In genomic region chr6:34899127-34899526, GRCm38 (mm10) we compare ENCODE assay signal across 18 mouse cellular contexts. TPM values are rescaled to one million over a fixed set of nuclear protein-coding genes. Genes with fewer than 3 reads are reported as not detected.
A peak's percentile ranks its signal among the peaks of the same experiment; 100 is the strongest.
DNase-seq lines count a peak whose midpoint lies in the region; ATAC-seq and TF ChIP-seq lines count a peak whose summit lies in the region.
"Had no signal": no experiment of that assay in that cellular context is flagged by ENCODE, and none has a peak within 500 bp of the region (broad histone marks: within the 10 kb centered on the region; RNA-seq: fewer than 3 reads in every experiment).

No protein-coding gene starts in this region.

- H3K9ac ChIP-seq in heart, embryonic 11.5 days (ENCODE audit: low read depth, low read length), result no peak overlapping the region
- no peak overlapping the region for H3K9ac ChIP-seq in limb, embryonic 13.5 days
- H3K9ac ChIP-seq in lung, postnatal 0 days (replicated peaks; ENCODE audit: low read depth), result no peak overlapping the region
- H3K9ac ChIP-seq: embryonic facial prominence, embryonic 13.5 days had no signal

- no peaks in the 10 kb centered on the region for H3K9me3 ChIP-seq in heart, embryonic 11.5 days (replicated peaks; ENCODE audit: control insufficient read depth, low read length)
- H3K9me3 ChIP-seq in limb, embryonic 13.5 days, result no peaks in the 10 kb centered on the region
- no peaks in the 10 kb centered on the region for H3K9me3 ChIP-seq in limb, embryonic 10.5 days (replicated peaks)
- no peaks in the 10 kb centered on the region for H3K9me3 ChIP-seq in lung, postnatal 0 days (ENCODE audit: low read length)
- H3K9me3 ChIP-seq: embryonic facial prominence, embryonic 13.5 days had no signal

- TF ChIP-seq CTCF in lung, postnatal 0 days (IDR thresholded peaks at IDR 0.05), result no peak

- no peak overlapping the region for H3K27ac ChIP-seq in heart, embryonic 11.5 days (ENCODE audit: low read depth, low read length)
- no peak overlapping the region for H3K27ac ChIP-seq in limb, embryonic 13.5 days
- H3K27ac ChIP-seq in limb, embryonic 10.5 days, result no peak overlapping the region
- H3K27ac ChIP-seq in lung, postnatal 0 days (ENCODE audit: low read length), result no peak overlapping the region
- H3K27ac ChIP-seq: embryonic facial prominence, embryonic 13.5 days had no signal

- H3K27me3 ChIP-seq in heart, embryonic 11.5 days (ENCODE audit: control insufficient read depth, insufficient read depth, low read length), result no peaks in the 10 kb centered on the region
- H3K27me3 ChIP-seq in limb, embryonic 13.5 days, result no peaks in the 10 kb centered on the region
- no peaks in the 10 kb centered on the region for H3K27me3 ChIP-seq in limb, embryonic 10.5 days (ENCODE audit: low read depth, poor library complexity, severe bottlenecking)
- H3K27me3 ChIP-seq in lung, postnatal 0 days (replicated peaks; ENCODE audit: insufficient read depth, low read length), result no peaks in the 10 kb centered on the region
- H3K27me3 ChIP-seq: embryonic facial prominence, embryonic 13.5 days had no signal

- H3K36me3 ChIP-seq in heart, embryonic 11.5 days (ENCODE audit: control insufficient read depth, insufficient read depth, low read length), result peaks cover 18% of the 10 kb centered on the region
- H3K36me3 ChIP-seq in limb, embryonic 13.5 days, result peaks cover 88% of the 10 kb centered on the region
- H3K36me3 ChIP-seq in limb, embryonic 10.5 days, result peaks cover 85% of the 10 kb centered on the region
- H3K36me3 ChIP-seq in lung, postnatal 0 days (ENCODE audit: insufficient read depth, low read length), result no peaks in the 10 kb centered on the region

- 63% methylated on average over 2 of the region's 2 CpGs for WGBS in heart, embryonic 11.5 days (ENCODE audit: insufficient replicate concordance)
- WGBS in limb, embryonic 13.5 days, result 89% methylated on average over 2 of the region's 2 CpGs
- WGBS in limb, embryonic 10.5 days, result 88% methylated on average over 2 of the region's 2 CpGs
- WGBS in lung, postnatal 0 days, result 72% methylated on average over 2 of the region's 2 CpGs

- H3K4me2 ChIP-seq in heart, embryonic 11.5 days, result no peak overlapping the region
- H3K4me2 ChIP-seq in limb, embryonic 13.5 days (replicated peaks), result no peak overlapping the region
- H3K4me2 ChIP-seq in lung, postnatal 0 days (replicated peaks; ENCODE audit: low read depth, low read length), result no peak overlapping the region
- H3K4me2 ChIP-seq: embryonic facial prominence, embryonic 13.5 days had no signal

- DNase-seq in heart, postnatal 4 days, result no peak
- DNase-seq in limb, embryonic 10.5 days (ENCODE audit: low spot score), result no peak
- peak; percentile 59 for DNase-seq in kidney, postnatal 10 days
- DNase-seq in lung, postnatal 36 days, result no peak
- DNase-seq in lung, postnatal 0 days (ENCODE audit: low spot score), result no peak
- DNase-seq: lung, adult 18-20 months; right cerebral cortex, postnatal 14 days had no signal

- no peak overlapping the region for H3K4me3 ChIP-seq in heart, embryonic 11.5 days (ENCODE audit: low read depth, low read length)
- H3K4me3 ChIP-seq in limb, embryonic 13.5 days, result no peak overlapping the region
- H3K4me3 ChIP-seq in limb, embryonic 10.5 days, result no peak overlapping the region
- no peak overlapping the region for H3K4me3 ChIP-seq in lung, postnatal 0 days (ENCODE audit: low read depth, low read length)
- H3K4me3 ChIP-seq: embryonic facial prominence, embryonic 13.5 days had no signal

- H3K4me1 ChIP-seq in heart, embryonic 11.5 days (ENCODE audit: control insufficient read depth, insufficient read depth, low read length), result peaks cover 41% of the 10 kb centered on the region
- H3K4me1 ChIP-seq in limb, embryonic 13.5 days, result no peaks in the 10 kb centered on the region
- H3K4me1 ChIP-seq in limb, embryonic 10.5 days, result 0 out of 2 replicates have a peak, but pooled peaks cover 2% of the 10 kb centered on the region
- H3K4me1 ChIP-seq in lung, postnatal 0 days (ENCODE audit: insufficient read depth, low read depth, low read length), result no peaks in the 10 kb centered on the region
- H3K4me1 ChIP-seq: embryonic facial prominence, embryonic 13.5 days had no signal

- no peak for TF ChIP-seq EP300 in lung, postnatal 0 days (IDR thresholded peaks at IDR 0.05)

- 0 out of 2 replicates have a peak, but pooled peaks have one; percentile 40 for ATAC-seq in heart, embryonic 11.5 days (replicated peaks; ENCODE audit: insufficient number of reproducible peaks, low FRiP score, low TSS enrichment)
- ATAC-seq in limb, embryonic 13.5 days (ENCODE audit: low FRiP score, low read depth), result 0 out of 2 replicates have a peak, but pooled peaks have one; percentile 10
- peak; percentile 82 for ATAC-seq in megakaryocyte progenitor cell, adult 5-6 weeks (replicated peaks; ENCODE audit: poor library complexity)
- ATAC-seq in lung, postnatal 0 days, result no peak
- ATAC-seq: inflammation-experienced regulatory T-cells, adult 6 months had no signal

RNA-seq across cellular contexts. Expression of gene Wdr91, which starts 11.5 kb away (rescaled TPM):
- 12.4 and 13.0 TPM in 2 replicates for polyA plus RNA-seq in heart, embryonic 11.5 days (2014; fragmentation: Nextera tagmentation; extraction: Ambion mirVana)
- total RNA-seq in heart, postnatal 4 days (2021), result 10 to 100 TPM; 19.1 to 22.7 TPM
- polyA plus RNA-seq in limb, embryonic 13.5 days (2015; fragmentation: Nextera tagmentation; extraction: Ambion mirVana), result 11.3 and 11.5 TPM in 2 replicates
- polyA plus RNA-seq in limb, embryonic 10.5 days (2016; fragmentation: Nextera tagmentation; extraction: Ambion mirVana), result 9.6 and 13.0 TPM in 2 replicates
- 5.8 and 6.1 TPM in 2 replicates for total RNA-seq in megakaryocyte progenitor cell, adult 5-6 weeks (2015)
- total RNA-seq in megakaryocyte progenitor cell, adult 5-6 weeks (2017), result 20.5 and 22.7 TPM in 2 replicates
- 19.9 and 21.1 TPM in 2 replicates for polyA plus RNA-seq in lung, postnatal 0 days (2015; fragmentation: Nextera tagmentation; extraction: Ambion mirVana)

RNA-seq across cellular contexts. Expression of gene Stra8, which starts 20.8 kb away (rescaled TPM):
- not detected in 2 replicates for polyA plus RNA-seq in heart, embryonic 11.5 days (2014; fragmentation: Nextera tagmentation; extraction: Ambion mirVana)
- not detected for total RNA-seq in heart, postnatal 4 days (2021)
- polyA plus RNA-seq in limb, embryonic 13.5 days (2015; fragmentation: Nextera tagmentation; extraction: Ambion mirVana), result not detected in 2 replicates
- polyA plus RNA-seq in limb, embryonic 10.5 days (2016; fragmentation: Nextera tagmentation; extraction: Ambion mirVana), result not detected in 2 replicates
- not detected in 2 replicates for total RNA-seq in megakaryocyte progenitor cell, adult 5-6 weeks (2015)
- not detected in 2 replicates for total RNA-seq in megakaryocyte progenitor cell, adult 5-6 weeks (2017)
- polyA plus RNA-seq in lung, postnatal 0 days (2015; fragmentation: Nextera tagmentation; extraction: Ambion mirVana), result 0.10 TPM in 1 of 2 replicates, not detected in the other
- total RNA-seq: heart, postnatal 10 days; left cerebral cortex, adult 18-20 months; megakaryocyte, adult 5-6 weeks; neutrophil, adult 5-6 weeks had no signal
- polyA plus RNA-seq: C2C12; embryonic facial prominence, embryonic 13.5 days; forebrain, embryonic 11.5 days; inflammation-experienced regulatory T-cells, adult 6 months had no signal

RNA-seq across cellular contexts. Expression of gene Cyren, which starts 21.3 kb away (rescaled TPM):
- polyA plus RNA-seq in heart, embryonic 11.5 days (2014; fragmentation: Nextera tagmentation; extraction: Ambion mirVana), result 10.2 and 11.2 TPM in 2 replicates
- 1 to 10 TPM; 5.5 to 6.7 TPM for total RNA-seq in heart, postnatal 4 days (2021)
- polyA plus RNA-seq in limb, embryonic 13.5 days (2015; fragmentation: Nextera tagmentation; extraction: Ambion mirVana), result 18.0 and 18.8 TPM in 2 replicates
- 19.6 and 20.1 TPM in 2 replicates for polyA plus RNA-seq in limb, embryonic 10.5 days (2016; fragmentation: Nextera tagmentation; extraction: Ambion mirVana)
- total RNA-seq in megakaryocyte progenitor cell, adult 5-6 weeks (2015), result 5.1 and 5.6 TPM in 2 replicates
- 2.5 and 2.9 TPM in 2 replicates for total RNA-seq in megakaryocyte progenitor cell, adult 5-6 weeks (2017)
- polyA plus RNA-seq in lung, postnatal 0 days (2015; fragmentation: Nextera tagmentation; extraction: Ambion mirVana), result 12.6 and 13.8 TPM in 2 replicates

RNA-seq across cellular contexts. Expression of gene Tmem140, which starts 36.2 kb away (rescaled TPM):
- 0.39 and 0.62 TPM in 2 replicates for polyA plus RNA-seq in heart, embryonic 11.5 days (2014; fragmentation: Nextera tagmentation; extraction: Ambion mirVana)
- total RNA-seq in heart, postnatal 4 days (2021), result 10 to 100 TPM in 1 of 2 experiments, 1 to 10 TPM in 1; 4.6 to 10.6 TPM
- 2.5 and 2.7 TPM in 2 replicates for polyA plus RNA-seq in limb, embryonic 13.5 days (2015; fragmentation: Nextera tagmentation; extraction: Ambion mirVana)
- 2.3 and 2.7 TPM in 2 replicates for polyA plus RNA-seq in limb, embryonic 10.5 days (2016; fragmentation: Nextera tagmentation; extraction: Ambion mirVana)
- total RNA-seq in megakaryocyte progenitor cell, adult 5-6 weeks (2015), result 0.10 and 1.2 TPM in 2 replicates
- 0.33 and 0.88 TPM in 2 replicates for total RNA-seq in megakaryocyte progenitor cell, adult 5-6 weeks (2017)
- 30.6 and 34.9 TPM in 2 replicates for polyA plus RNA-seq in lung, postnatal 0 days (2015; fragmentation: Nextera tagmentation; extraction: Ambion mirVana)
